Mouse (Mus musculus): ENCODE measurements around the gene Dync1i1. TPM values are rescaled to one million over a fixed set of nuclear protein-coding genes. Genes with fewer than 3 reads are reported as not detected.

Gene Dync1i1
- polyA plus RNA-seq, 1 experiment from 2014 or later: 0.11 TPM

- 63% methylated on average over 5 of the region's 5 CpGs for WGBS (ENCODE audit: insufficient replicate concordance)
Measured at GRCm38 (mm10) chr6:5752617-5753016, 27.2 kb downstream of the Dync1i1 start.

GRCm38 (mm10) chr6:5756509-5757130 lies 31.2 kb downstream of the Dync1i1 start:
- no peak overlapping the region for H3K9ac ChIP-seq (ENCODE audit: low read depth, low read length)
- H3K4me2 ChIP-seq (ENCODE audit: low read depth, low read length): no peak overlapping the region
- H3K9me3 ChIP-seq (replicated peaks; ENCODE audit: control insufficient read depth, low read length): no peaks in the 10 kb centered on the region
- H3K4me3 ChIP-seq (ENCODE audit: low read depth, low read length): no peak overlapping the region
- H3K27me3 ChIP-seq (ENCODE audit: control insufficient read depth, insufficient read depth, low read depth, low read length): no peaks in the 10 kb centered on the region
- no peaks in the 10 kb centered on the region for H3K36me3 ChIP-seq (ENCODE audit: control insufficient read depth, insufficient read depth)
- H3K4me1 ChIP-seq (ENCODE audit: control insufficient read depth, low read depth, low read length): no peaks in the 10 kb centered on the region
- WGBS (ENCODE audit: insufficient replicate concordance): 62% methylated on average over 5 of the region's 5 CpGs
- ATAC-seq (ENCODE audit: low read depth): no peak
- H3K27ac ChIP-seq (ENCODE audit: low read length): no peak overlapping the region

More at GRCm38 (mm10) chr6:5752617-5753016, 27.2 kb downstream of the Dync1i1 start:
- Histone ChIP-seq H3K9me3 (replicated peaks; ENCODE audit: control insufficient read depth, low read length) (no peaks in the 10 kb centered on the region), H3K9ac (ENCODE audit: low read depth, low read length) (no peak overlapping the region), H3K27me3 (ENCODE audit: control insufficient read depth, insufficient read depth, low read depth, low read length) (no peaks in the 10 kb centered on the region), H3K36me3 (ENCODE audit: control insufficient read depth, insufficient read depth) (no peaks in the 10 kb centered on the region), H3K4me2 (ENCODE audit: low read depth, low read length) (no peak overlapping the region), H3K27ac (ENCODE audit: low read length) (no peak overlapping the region), H3K4me1 (ENCODE audit: control insufficient read depth, low read depth, low read length) (no peaks in the 10 kb centered on the region), H3K4me3 (ENCODE audit: low read depth, low read length) (no peak overlapping the region)
- no peak for ATAC-seq (ENCODE audit: low read depth)

GRCm38 (mm10) chr6:5762943-5763342 lies 37.5 kb downstream of the Dync1i1 start:
- WGBS (ENCODE audit: insufficient replicate concordance): 25% methylated on average over 2 of the region's 2 CpGs
- no peak overlapping the region for H3K4me2 ChIP-seq (ENCODE audit: low read depth, low read length)
- no peak overlapping the region for H3K9ac ChIP-seq (ENCODE audit: low read depth, low read length)
- no peaks in the 10 kb centered on the region for H3K36me3 ChIP-seq (ENCODE audit: control insufficient read depth, insufficient read depth)
- H3K4me1 ChIP-seq (ENCODE audit: control insufficient read depth, low read depth, low read length): no peaks in the 10 kb centered on the region
- H3K27ac ChIP-seq (ENCODE audit: low read length): no peak overlapping the region
- H3K9me3 ChIP-seq (replicated peaks; ENCODE audit: control insufficient read depth, low read length): no peaks in the 10 kb centered on the region
- no peak overlapping the region for H3K4me3 ChIP-seq (ENCODE audit: low read depth, low read length)
- ATAC-seq (ENCODE audit: low read depth): peak; percentile 37; the same call in 1 of the 2 replicates
- no peaks in the 10 kb centered on the region for H3K27me3 ChIP-seq (ENCODE audit: control insufficient read depth, insufficient read depth, low read depth, low read length)

DNA sequence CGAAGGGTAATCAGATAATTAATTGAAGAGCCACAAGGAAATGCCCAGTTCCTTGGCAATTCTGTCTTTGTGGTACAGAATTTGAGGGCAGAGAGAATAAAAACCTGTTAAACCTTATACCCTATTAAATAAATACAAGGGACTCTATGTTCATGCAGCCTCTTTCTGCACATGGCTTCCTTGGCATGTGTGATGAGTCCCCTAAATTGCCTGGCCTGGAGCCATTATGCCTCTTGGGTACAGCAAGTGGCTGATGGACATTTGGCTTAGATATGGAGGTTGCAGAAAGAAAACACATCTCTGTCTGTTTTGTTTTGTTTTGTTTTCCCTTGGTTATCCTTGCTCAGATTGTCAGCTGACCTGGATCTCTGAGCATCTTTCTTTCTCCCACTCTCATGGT lies 43.1 kb downstream of the Dync1i1 start:
- H3K4me2 ChIP-seq (ENCODE audit: low read depth, low read length): no peak overlapping the region
- ATAC-seq (ENCODE audit: low read depth): no peak
- H3K27me3 ChIP-seq (ENCODE audit: control insufficient read depth, insufficient read depth, low read depth, low read length): no peaks in the 10 kb centered on the region
- H3K4me3 ChIP-seq (ENCODE audit: low read depth, low read length): no peak overlapping the region
- H3K9me3 ChIP-seq (replicated peaks; ENCODE audit: control insufficient read depth, low read length): no peaks in the 10 kb centered on the region
- no peak overlapping the region for H3K9ac ChIP-seq (ENCODE audit: low read depth, low read length)
- no peaks in the 10 kb centered on the region for H3K36me3 ChIP-seq (ENCODE audit: control insufficient read depth, insufficient read depth)
- WGBS (ENCODE audit: insufficient replicate concordance): 33% methylated on average over 1 of the region's 1 CpGs
- H3K4me1 ChIP-seq (ENCODE audit: control insufficient read depth, low read depth, low read length): no peaks in the 10 kb centered on the region
- H3K27ac ChIP-seq (ENCODE audit: low read length): no peak overlapping the region

- no peak overlapping the region for H3K4me3 ChIP-seq (ENCODE audit: low read depth, low read length)
Measured at GRCm38 (mm10) chr6:5770283-5770682, 44.8 kb downstream of the Dync1i1 start.

DNA sequence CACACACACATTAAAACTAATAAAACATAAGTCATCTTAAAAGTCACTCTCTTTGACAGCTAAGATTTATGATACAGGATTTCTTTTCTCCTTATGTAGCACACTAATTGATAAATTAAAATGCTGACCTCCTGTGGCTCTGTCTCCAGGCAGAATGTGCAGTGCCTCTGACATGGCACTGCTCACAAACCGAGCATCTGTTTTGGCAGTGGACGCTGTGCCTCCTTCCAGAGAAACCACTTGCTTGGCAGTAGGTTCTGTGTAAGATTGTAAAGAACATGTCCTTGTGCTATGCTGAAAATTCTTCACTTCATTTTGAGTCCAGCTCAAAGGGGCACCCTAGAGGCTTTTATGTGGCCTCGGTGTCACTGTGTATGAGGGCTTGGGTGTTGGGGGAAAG lies 50.0 kb downstream of the Dync1i1 start:
- Histone ChIP-seq H3K27me3 (ENCODE audit: control insufficient read depth, insufficient read depth, low read depth, low read length) (no peaks in the 10 kb centered on the region), H3K9me3 (replicated peaks; ENCODE audit: control insufficient read depth, low read length) (no peaks in the 10 kb centered on the region), H3K4me3 (ENCODE audit: low read depth, low read length) (no peak overlapping the region), H3K4me1 (ENCODE audit: control insufficient read depth, low read depth, low read length) (no peaks in the 10 kb centered on the region), H3K9ac (ENCODE audit: low read depth, low read length) (no peak overlapping the region), H3K4me2 (ENCODE audit: low read depth, low read length) (no peak overlapping the region), H3K27ac (ENCODE audit: low read length) (no peak overlapping the region), H3K36me3 (ENCODE audit: control insufficient read depth, insufficient read depth) (no peaks in the 10 kb centered on the region)
- no peak for ATAC-seq (ENCODE audit: low read depth)
- WGBS (ENCODE audit: insufficient replicate concordance): 69% methylated on average over 3 of the region's 3 CpGs

More at GRCm38 (mm10) chr6:5770283-5770682, 44.8 kb downstream of the Dync1i1 start:
- Histone ChIP-seq H3K36me3 (ENCODE audit: control insufficient read depth, insufficient read depth) (no peaks in the 10 kb centered on the region), H3K27ac (ENCODE audit: low read length) (no peak overlapping the region), H3K9me3 (replicated peaks; ENCODE audit: control insufficient read depth, low read length) (no peaks in the 10 kb centered on the region), H3K9ac (ENCODE audit: low read depth, low read length) (no peak overlapping the region), H3K4me2 (ENCODE audit: low read depth, low read length) (no peak overlapping the region), H3K4me1 (ENCODE audit: control insufficient read depth, low read depth, low read length) (no peaks in the 10 kb centered on the region), H3K27me3 (ENCODE audit: control insufficient read depth, insufficient read depth, low read depth, low read length) (no peaks in the 10 kb centered on the region)
- 59% methylated on average over 4 of the region's 4 CpGs for WGBS (ENCODE audit: insufficient replicate concordance)
- no peak for ATAC-seq (ENCODE audit: low read depth)

- no peak overlapping the region for H3K4me3 ChIP-seq (ENCODE audit: low read depth, low read length)
- WGBS (ENCODE audit: insufficient replicate concordance): 45% methylated on average over 6 of the region's 6 CpGs
- no peak overlapping the region for H3K4me2 ChIP-seq (ENCODE audit: low read depth, low read length)
- no peaks in the 10 kb centered on the region for H3K36me3 ChIP-seq (ENCODE audit: control insufficient read depth, insufficient read depth)
- H3K27ac ChIP-seq (ENCODE audit: low read length): no peak overlapping the region
- no peak for ATAC-seq (ENCODE audit: low read depth)
- H3K27me3 ChIP-seq (ENCODE audit: control insufficient read depth, insufficient read depth, low read depth, low read length): no peaks in the 10 kb centered on the region
- no peaks in the 10 kb centered on the region for H3K9me3 ChIP-seq (replicated peaks; ENCODE audit: control insufficient read depth, low read length)
- H3K4me1 ChIP-seq (ENCODE audit: control insufficient read depth, low read depth, low read length): no peaks in the 10 kb centered on the region
- H3K9ac ChIP-seq (ENCODE audit: low read depth, low read length): no peak overlapping the region
Measured at GRCm38 (mm10) chr6:5781752-5782151, 56.3 kb downstream of the Dync1i1 start.

DNA sequence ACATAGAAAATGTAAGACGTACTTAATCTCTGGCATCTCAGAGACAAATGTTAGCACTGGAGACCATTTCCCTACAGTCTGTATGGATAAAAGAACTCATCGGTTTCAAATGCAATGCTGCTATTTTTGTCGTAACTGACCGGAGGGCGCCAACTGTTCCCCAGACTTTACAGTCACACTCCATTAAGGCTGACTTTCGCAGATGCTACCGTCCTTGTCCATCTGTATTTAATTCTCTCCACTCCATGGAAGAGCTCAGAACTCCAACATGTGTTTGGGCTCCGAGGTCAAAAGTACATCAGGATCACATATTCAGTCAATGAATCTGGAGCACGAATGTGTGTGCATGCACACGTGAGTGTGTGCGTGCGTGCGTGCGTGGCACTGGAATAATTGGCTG lies 58.4 kb downstream of the Dync1i1 start:
- Histone ChIP-seq H3K4me2 (ENCODE audit: low read depth, low read length) (no peak overlapping the region), H3K36me3 (ENCODE audit: control insufficient read depth, insufficient read depth) (no peaks in the 10 kb centered on the region), H3K27me3 (ENCODE audit: control insufficient read depth, insufficient read depth, low read depth, low read length) (no peaks in the 10 kb centered on the region), H3K4me3 (ENCODE audit: low read depth, low read length) (no peak overlapping the region), H3K4me1 (ENCODE audit: control insufficient read depth, low read depth, low read length) (no peaks in the 10 kb centered on the region), H3K9me3 (replicated peaks; ENCODE audit: control insufficient read depth, low read length) (no peaks in the 10 kb centered on the region), H3K27ac (ENCODE audit: low read length) (no peak overlapping the region), H3K9ac (ENCODE audit: low read depth, low read length) (no peak overlapping the region)
- 75% methylated on average over 14 of the region's 14 CpGs for WGBS (ENCODE audit: insufficient replicate concordance)
- no peak for ATAC-seq (ENCODE audit: low read depth)

- H3K4me2 ChIP-seq (ENCODE audit: low read depth, low read length): no peak overlapping the region
- H3K9me3 ChIP-seq (replicated peaks; ENCODE audit: control insufficient read depth, low read length): no peaks in the 10 kb centered on the region
- no peak for ATAC-seq (ENCODE audit: low read depth)
- no peak overlapping the region for H3K9ac ChIP-seq (ENCODE audit: low read depth, low read length)
- no peak overlapping the region for H3K27ac ChIP-seq (ENCODE audit: low read length)
- no peaks in the 10 kb centered on the region for H3K36me3 ChIP-seq (ENCODE audit: control insufficient read depth, insufficient read depth)
- no peaks in the 10 kb centered on the region for H3K27me3 ChIP-seq (ENCODE audit: control insufficient read depth, insufficient read depth, low read depth, low read length)
- no peaks in the 10 kb centered on the region for H3K4me1 ChIP-seq (ENCODE audit: control insufficient read depth, low read depth, low read length)
- 54% methylated on average over 7 of the region's 7 CpGs for WGBS (ENCODE audit: insufficient replicate concordance)
- H3K4me3 ChIP-seq (ENCODE audit: low read depth, low read length): no peak overlapping the region
Measured at GRCm38 (mm10) chr6:5790607-5791006, 65.2 kb downstream of the Dync1i1 start.
